Mouse (Mus musculus) neural tube, embryonic 13.5 days (tissue): ENCODE measurements around the gene Vps26c. TPM values are rescaled to one million over a fixed set of nuclear protein-coding genes. Genes with fewer than 3 reads are reported as not detected.

Source experiments
- ATAC-seq: fragments of 200-750 bp; cut with Nextera tagmentation; 2 replicates; pipeline ENCODE4 v1.8.0; 2017; ENCODE audit warnings: low read depth, mild to moderate bottlenecking, moderate TSS enrichment, moderate library complexity
- H3K27ac ChIP-seq: fragments of 300-500 bp; sonication (generic); replicated peaks from 2 replicates; pipeline ENCODE4 v1.5.1; 2015; ENCODE audit warnings: moderate library complexity, mild to moderate bottlenecking, inconsistent platforms
- H3K27me3 ChIP-seq: fragments of 300-500 bp; sonication (generic); 2 replicates; pipeline ENCODE4 v1.6.1; 2015; ENCODE audit warnings: mild to moderate bottlenecking, inconsistent platforms
- H3K36me3 ChIP-seq: fragments of 300-500 bp; sonication (generic); 2 replicates; pipeline ENCODE4 v1.6.1; 2015; ENCODE audit warnings: mild to moderate bottlenecking, inconsistent platforms
- H3K4me1 ChIP-seq: fragments of 300-500 bp; sonication (generic); replicated peaks from 2 replicates; pipeline ENCODE4 v1.6.1; 2015; ENCODE audit warnings: inconsistent platforms
- H3K4me2 ChIP-seq: fragments of 300-500 bp; sonication (generic); 2 replicates; pipeline ENCODE4 v1.6.1; 2015; ENCODE audit warnings: inconsistent platforms, mild to moderate bottlenecking, moderate library complexity
- H3K4me3 ChIP-seq: fragments of 300-500 bp; sonication (generic); 2 replicates; pipeline ENCODE4 v1.5.1; 2015; ENCODE audit warnings: mild to moderate bottlenecking, inconsistent platforms
- H3K9ac ChIP-seq: fragments of 300-500 bp; sonication (generic); 2 replicates; pipeline ENCODE4 v1.6.1; 2015; ENCODE audit warnings: moderate library complexity, mild to moderate bottlenecking, inconsistent platforms
- H3K9me3 ChIP-seq: fragments of 300-500 bp; sonication (generic); 2 replicates; pipeline ENCODE4 v1.6.1; 2016; ENCODE audit warnings: inconsistent platforms
- WGBS: fragments of 180-500 bp; shearing (Covaris S2); methylation state at CpG from one replicate; pipeline ENCODE4 v1.1.7; 2015; 5-methylcytosine and 5-hydroxymethylcytosine counted together
- polyA plus RNA-seq: library from polyadenylated mRNA; unstranded; fragments of >200 nt; fragmentation: Nextera tagmentation; extraction: Ambion mirVana; gene quantifications from 2 replicates; pipeline ENCODE4 v1.2.1, GENCODE M21; 2015

Vps26c gene
- polyA plus RNA-seq, 1 experiment from 2014 or later: 74.6 TPM

DNA sequence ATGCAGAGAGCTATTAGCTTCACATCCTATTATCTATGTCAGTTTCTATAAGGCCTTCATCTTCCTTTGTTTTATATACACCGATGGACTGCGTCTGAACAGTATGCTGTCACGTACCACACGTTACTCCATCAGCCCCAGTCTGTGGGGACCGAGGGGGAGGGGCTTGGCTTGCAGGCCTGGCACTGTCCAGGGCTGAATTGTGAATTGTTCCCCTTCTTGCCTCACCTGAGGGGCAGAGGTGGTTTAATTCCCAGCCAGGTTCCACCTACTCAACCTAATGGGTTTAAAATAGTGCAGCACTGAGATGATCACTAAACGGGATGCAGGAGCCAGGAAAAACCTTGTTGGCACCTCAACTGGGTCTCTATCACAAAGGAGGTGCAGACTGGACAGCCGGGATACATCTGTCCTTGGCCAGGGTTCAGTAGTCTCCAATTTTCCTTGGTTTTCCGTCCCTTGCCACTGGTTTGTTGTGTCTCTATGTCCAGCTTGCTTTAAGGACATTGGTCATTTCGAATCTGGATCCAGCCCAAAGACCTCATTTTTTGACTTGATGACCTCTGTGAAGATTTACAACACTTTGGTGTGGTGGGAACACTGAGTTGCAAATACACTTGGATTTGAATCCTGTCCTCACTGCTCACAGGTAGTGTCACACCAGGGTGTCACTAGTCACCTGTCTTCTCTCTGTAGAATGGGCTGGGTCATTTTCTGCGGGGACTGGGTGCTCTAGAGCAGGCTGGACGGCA lies 40.4 kb upstream of the Vps26c start:
- no peak overlapping the region for H3K4me2 ChIP-seq
- H3K4me3 ChIP-seq: no peak overlapping the region
- H3K9ac ChIP-seq: no peak overlapping the region
- no peak for ATAC-seq
- WGBS: 88% methylated on average over 11 of the region's 11 CpGs
- H3K4me1 ChIP-seq: peaks cover 15% of the 10 kb centered on the region
- H3K9me3 ChIP-seq: no peaks in the 10 kb centered on the region
- no peaks in the 10 kb centered on the region for H3K27me3 ChIP-seq
- H3K36me3 ChIP-seq: no peaks in the 10 kb centered on the region
- no peak overlapping the region for H3K27ac ChIP-seq

DNA sequence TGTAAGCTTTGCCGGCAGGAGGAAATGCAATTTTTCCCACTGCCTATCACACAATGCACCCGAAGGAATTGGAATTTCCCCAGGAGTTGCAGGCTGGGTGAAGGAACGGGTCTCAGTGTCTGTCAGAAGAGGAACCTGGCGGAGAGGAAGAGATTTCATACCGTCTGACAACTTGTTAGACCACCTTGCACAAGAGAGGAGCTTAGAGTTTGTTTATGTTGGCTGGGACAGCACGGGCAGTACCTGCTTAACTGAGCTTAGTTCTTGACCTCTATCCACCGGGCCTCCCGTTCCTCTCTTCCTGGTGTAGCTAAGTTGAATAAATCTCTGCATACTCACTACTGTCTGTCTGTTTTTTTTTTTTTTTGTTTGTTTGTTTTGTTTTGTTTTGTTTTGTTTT lies 39.5 kb upstream of the Vps26c start:
- 73% methylated on average over 8 of the region's 8 CpGs for WGBS
- Histone ChIP-seq H3K9ac (no peak overlapping the region), H3K27me3 (no peaks in the 10 kb centered on the region), H3K36me3 (no peaks in the 10 kb centered on the region), H3K4me2 (no peak overlapping the region), H3K27ac (no peak overlapping the region), H3K4me3 (no peak overlapping the region), H3K4me1 (peaks cover 7% of the 10 kb centered on the region), H3K9me3 (no peaks in the 10 kb centered on the region)
- ATAC-seq: no peak

DNA sequence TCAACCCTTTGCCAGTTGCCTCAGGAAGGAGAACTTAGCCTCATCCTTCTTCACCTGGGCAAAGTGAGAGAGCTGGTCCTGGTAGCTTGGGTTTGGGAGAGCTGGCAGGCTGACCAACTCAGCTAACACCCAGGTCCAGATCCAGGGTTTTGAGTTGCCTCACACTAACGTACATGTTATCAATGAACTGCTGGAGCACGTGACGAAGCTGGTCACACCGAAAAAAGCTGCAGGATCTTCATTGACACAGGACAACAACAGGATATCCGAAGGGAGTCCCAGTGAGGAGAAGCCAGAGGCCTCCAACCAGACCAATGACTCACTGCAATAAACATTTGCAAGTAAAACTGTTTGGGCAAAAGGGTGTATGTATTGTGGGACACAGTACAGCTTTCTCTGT lies 34.0 kb upstream of the Vps26c start:
- Histone ChIP-seq H3K4me3 (no peak overlapping the region), H3K27me3 (no peaks in the 10 kb centered on the region), H3K27ac (no peak overlapping the region), H3K36me3 (no peaks in the 10 kb centered on the region), H3K9ac (no peak overlapping the region), H3K4me1 (no peaks in the 10 kb centered on the region), H3K4me2 (no peak overlapping the region), H3K9me3 (no peaks in the 10 kb centered on the region)
- no peak for ATAC-seq
- 87% methylated on average over 5 of the region's 5 CpGs for WGBS

DNA sequence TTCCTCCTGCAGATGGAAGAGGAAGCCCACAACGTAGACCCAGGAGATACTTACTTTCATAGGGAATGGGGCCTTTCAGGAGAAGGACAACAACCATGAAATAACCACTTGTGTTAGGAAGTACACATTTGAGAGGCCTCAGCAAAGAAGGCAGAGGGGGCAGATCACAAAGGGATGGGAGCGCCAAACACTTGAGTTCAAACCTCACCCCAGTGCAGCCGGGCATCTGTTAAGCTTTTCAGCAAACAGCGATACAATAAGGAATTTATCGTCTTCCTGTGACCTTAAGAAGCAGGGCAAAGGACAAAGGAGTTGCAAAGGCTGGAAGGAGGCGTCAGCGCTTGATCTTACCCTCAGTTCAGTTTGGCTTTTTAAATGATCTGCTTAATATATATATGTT lies 33.2 kb upstream of the Vps26c start:
- no peak overlapping the region for H3K4me2 ChIP-seq
- H3K27ac ChIP-seq: no peak overlapping the region
- H3K9ac ChIP-seq: no peak overlapping the region
- no peaks in the 10 kb centered on the region for H3K27me3 ChIP-seq
- WGBS: 67% methylated on average over 7 of the region's 7 CpGs
- no peaks in the 10 kb centered on the region for H3K9me3 ChIP-seq
- H3K4me3 ChIP-seq: no peak overlapping the region
- ATAC-seq: no peak
- H3K4me1 ChIP-seq: no peaks in the 10 kb centered on the region
- H3K36me3 ChIP-seq: no peaks in the 10 kb centered on the region

DNA sequence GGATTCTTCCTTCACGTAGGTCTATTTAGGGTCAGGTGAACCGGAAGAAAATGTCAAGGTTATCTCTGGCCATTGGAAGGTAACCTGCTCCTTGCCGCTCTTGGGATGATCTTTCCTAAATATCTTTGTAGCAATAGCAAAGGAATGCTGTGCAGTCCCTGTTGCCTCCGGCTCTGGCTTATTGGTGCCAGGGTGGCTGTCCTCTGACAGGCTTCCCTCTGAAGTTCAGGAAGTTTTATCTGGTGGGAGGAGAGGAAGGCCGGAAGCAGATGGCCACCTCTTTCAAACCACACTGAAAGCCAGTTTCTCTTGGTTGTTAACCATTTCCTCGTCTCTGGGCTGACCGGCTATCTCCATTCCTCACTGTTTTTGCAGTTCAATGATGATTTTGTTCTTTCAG lies 32.7 kb upstream of the Vps26c start:
- Histone ChIP-seq H3K4me1 (no peaks in the 10 kb centered on the region), H3K4me3 (no peak overlapping the region), H3K27me3 (no peaks in the 10 kb centered on the region), H3K9me3 (no peaks in the 10 kb centered on the region), H3K36me3 (no peaks in the 10 kb centered on the region), H3K27ac (no peak overlapping the region), H3K9ac (no peak overlapping the region), H3K4me2 (no peak overlapping the region)
- 64% methylated on average over 7 of the region's 7 CpGs for whole genome bisulfite sequencing
- ATAC-seq: no peak

DNA sequence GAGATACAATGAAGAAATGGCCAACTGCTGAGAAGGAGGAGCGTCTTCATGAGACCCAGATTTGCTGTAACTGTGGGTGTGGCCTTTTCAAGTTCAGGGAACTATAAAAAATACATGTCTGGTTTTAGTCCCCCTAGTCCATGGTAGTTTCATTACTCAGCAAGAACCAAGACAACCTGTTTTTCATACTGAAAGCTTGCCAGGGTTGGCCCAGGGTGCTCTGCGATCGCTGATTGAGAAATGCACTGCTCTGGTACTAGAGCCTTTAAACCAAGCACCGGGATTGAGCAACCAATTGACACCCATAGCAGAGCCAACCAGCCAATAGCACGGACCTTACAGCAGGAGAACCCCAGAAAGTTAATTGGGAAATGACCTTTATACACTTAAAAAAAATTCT lies 29.6 kb upstream of the Vps26c start:
- H3K4me1 ChIP-seq: no peaks in the 10 kb centered on the region
- H3K36me3 ChIP-seq: no peaks in the 10 kb centered on the region
- ATAC-seq: no peak
- no peaks in the 10 kb centered on the region for H3K27me3 ChIP-seq
- H3K9me3 ChIP-seq: no peaks in the 10 kb centered on the region
- H3K9ac ChIP-seq: no peak overlapping the region
- 81% methylated on average over 5 of the region's 5 CpGs for WGBS
- no peak overlapping the region for H3K4me2 ChIP-seq
- H3K4me3 ChIP-seq: no peak overlapping the region
- no peak overlapping the region for H3K27ac ChIP-seq

DNA sequence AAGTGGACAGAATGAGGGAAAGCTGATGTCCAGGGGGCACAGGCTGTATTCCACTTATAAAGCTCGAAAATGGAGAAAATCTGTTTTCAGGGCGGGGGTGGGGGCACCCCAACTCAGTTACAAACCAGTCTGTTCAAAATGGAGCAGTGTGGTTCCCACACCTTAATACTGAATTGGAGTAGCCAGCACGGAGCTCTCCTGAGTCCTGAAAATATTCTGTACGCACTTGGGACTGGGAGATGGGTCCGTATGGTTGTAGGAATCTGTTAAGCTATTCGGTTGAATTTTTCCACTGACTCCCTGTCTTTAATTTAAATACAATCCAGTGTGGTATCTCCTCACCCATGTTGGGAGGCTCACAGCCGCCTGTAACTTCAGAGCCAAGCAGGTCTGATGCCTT lies 28.7 kb upstream of the Vps26c start:
- Histone ChIP-seq H3K4me2 (no peak overlapping the region), H3K4me3 (no peak overlapping the region), H3K9me3 (no peaks in the 10 kb centered on the region), H3K9ac (no peak overlapping the region), H3K36me3 (no peaks in the 10 kb centered on the region), H3K27me3 (no peaks in the 10 kb centered on the region), H3K4me1 (no peaks in the 10 kb centered on the region), H3K27ac (no peak overlapping the region)
- ATAC-seq: no peak
- 85% methylated on average over 7 of the region's 7 CpGs for WGBS

DNA sequence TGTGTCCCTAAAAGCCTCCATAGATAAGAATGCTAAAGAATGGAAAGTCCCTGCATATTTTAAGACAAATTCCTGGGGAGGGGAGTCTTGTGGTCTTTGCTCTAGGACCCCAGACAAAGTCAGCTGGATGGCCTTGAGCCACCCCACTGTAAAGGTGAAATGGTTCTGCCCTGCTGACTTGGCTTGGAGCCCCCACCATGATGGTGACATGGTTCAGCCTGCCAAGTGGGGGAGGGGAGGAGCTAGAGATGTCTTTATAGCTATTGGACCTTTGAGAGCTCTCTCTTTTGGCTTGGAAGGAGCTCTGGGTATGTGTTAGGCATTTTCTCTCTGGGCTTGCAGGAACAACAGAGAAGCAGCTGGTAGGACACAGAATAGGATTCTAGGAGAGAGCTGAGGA lies 25.3 kb upstream of the Vps26c start:
- Histone ChIP-seq H3K4me3 (no peak overlapping the region), H3K9me3 (no peaks in the 10 kb centered on the region), H3K4me2 (no peak overlapping the region), H3K27ac (no peak overlapping the region), H3K9ac (no peak overlapping the region), H3K36me3 (no peaks in the 10 kb centered on the region), H3K4me1 (no peaks in the 10 kb centered on the region), H3K27me3 (no peaks in the 10 kb centered on the region)
- no peak for ATAC-seq

DNA sequence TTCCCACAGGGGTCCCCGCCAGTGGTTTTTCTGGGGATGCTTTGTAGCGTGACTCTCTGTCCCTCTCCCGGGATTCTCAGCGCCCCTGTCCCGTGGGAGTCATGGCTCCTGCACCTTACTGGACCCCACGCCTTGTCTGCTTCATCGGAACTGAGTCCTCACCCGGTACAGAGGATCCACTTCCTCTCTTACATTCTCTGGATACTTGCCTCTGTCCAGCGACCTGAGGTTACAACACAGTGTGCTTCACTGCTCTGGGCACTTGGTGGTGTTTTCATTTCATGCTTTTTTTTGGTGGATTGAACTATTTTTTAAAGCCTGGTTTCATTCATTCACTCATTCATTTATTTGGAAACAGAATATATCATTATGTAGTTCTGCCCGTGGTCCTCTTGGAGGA lies 23.2 kb upstream of the Vps26c start:
- Histone ChIP-seq H3K9me3 (no peaks in the 10 kb centered on the region), H3K36me3 (no peaks in the 10 kb centered on the region), H3K4me1 (no peaks in the 10 kb centered on the region), H3K4me2 (no peak overlapping the region), H3K27ac (no peak overlapping the region), H3K27me3 (no peaks in the 10 kb centered on the region), H3K9ac (no peak overlapping the region), H3K4me3 (no peak overlapping the region)
- ATAC-seq: no peak
- WGBS: 80% methylated on average over 10 of the region's 10 CpGs

DNA sequence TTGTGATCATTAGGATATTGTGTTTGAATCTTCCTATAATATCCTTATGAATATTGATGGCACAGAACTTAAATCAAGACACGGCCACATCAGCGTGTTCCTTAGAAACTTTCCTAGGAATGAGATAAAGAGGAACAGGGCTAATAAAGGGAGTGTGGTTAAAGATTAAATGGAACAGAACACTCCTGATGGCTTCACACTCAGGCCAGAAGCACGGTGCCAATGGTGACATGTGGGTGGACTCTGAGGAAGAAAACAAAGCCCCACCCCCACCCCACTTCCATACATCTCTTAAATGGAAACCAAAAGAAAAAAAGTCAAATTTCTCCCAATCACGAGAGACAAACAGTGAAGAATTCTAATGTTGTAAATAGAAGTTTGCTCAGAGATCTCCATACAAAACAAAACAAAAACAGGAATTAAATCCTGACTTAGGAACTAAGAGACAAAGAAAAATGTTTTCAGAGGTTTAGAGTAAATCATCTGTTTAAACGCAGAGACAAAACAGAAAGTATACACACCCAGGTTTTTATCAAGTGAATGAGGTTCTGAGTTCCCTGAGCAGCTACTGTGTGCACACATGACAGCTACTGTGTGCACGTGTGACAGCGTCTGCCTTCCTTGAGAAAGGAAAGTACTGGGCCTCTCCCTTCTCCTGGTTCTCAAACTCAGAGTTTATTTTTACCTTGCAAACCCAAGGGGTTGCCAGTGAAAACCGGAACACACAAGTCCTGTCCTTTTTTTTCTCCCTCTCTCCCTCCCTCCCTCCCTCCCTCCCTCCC lies 19.3 kb upstream of the Vps26c start:
- no peaks in the 10 kb centered on the region for H3K36me3 ChIP-seq
- WGBS: 54% methylated on average over 8 of the region's 8 CpGs
- H3K4me1 ChIP-seq: no peaks in the 10 kb centered on the region

DNA sequence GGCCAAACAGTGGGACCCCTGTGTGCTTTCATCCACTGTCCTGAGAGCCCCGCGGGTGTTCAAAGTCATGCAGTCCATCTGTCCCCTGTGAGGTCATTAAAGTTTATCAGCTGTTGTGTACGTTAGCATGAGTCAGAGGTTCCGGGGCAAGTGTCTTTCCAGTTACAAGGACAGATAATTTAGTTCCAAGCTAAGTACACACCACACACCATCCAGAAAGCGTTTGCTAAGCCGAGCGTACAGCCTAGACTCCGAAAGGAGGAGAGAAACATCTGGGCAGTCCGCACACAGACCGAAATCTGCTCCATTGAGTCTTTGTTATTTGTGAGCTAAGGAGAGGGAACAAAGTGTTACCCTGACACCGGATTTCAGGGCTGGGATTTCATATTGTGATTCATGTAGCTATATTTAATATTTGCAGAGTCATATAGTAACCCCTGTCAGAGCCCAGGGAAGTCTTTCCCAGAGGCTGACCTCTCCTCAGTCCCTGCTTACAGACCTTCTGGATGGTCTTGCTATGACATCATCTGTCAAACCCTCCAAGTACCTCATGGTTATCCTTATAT lies 18.0 kb upstream of the Vps26c start:
- H3K9ac ChIP-seq: no peak overlapping the region
- H3K27me3 ChIP-seq: no peaks in the 10 kb centered on the region
- H3K4me3 ChIP-seq: no peak overlapping the region
- 47% methylated on average over 11 of the region's 11 CpGs for WGBS
- ATAC-seq: no peak
- no peaks in the 10 kb centered on the region for H3K4me1 ChIP-seq
- no peaks in the 10 kb centered on the region for H3K36me3 ChIP-seq
- H3K4me2 ChIP-seq: no peak overlapping the region
- H3K27ac ChIP-seq: no peak overlapping the region
- no peaks in the 10 kb centered on the region for H3K9me3 ChIP-seq

More for the DNA sequence above, 19.3 kb upstream of the Vps26c start:
- ATAC-seq: no peak
- no peaks in the 10 kb centered on the region for H3K27me3 ChIP-seq
- no peak overlapping the region for H3K4me2 ChIP-seq
- H3K9me3 ChIP-seq: no peaks in the 10 kb centered on the region
- no peak overlapping the region for H3K4me3 ChIP-seq
- H3K27ac ChIP-seq: no peak overlapping the region
- no peak overlapping the region for H3K9ac ChIP-seq

DNA sequence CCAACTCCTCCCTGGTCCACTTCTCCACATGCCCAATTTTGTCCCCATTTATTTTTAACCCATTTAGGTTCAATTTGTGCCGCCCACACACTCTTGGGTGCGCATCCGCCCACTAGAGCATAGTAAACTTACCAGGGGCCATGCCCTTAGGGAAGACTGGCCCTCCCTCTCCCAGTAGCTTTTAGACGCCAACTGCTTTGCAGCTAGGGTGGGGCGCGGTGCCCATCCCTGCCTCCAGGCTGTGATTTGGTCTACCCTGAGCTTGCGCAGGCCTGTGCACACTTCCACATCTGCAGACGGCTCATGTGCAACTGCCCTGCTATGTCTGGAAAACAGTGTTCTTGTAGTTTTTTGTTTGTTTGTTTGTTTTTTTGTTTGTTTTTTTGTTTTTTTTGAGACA lies 16.3 kb upstream of the Vps26c start:
- ATAC-seq: no peak
- H3K4me1 ChIP-seq: no peaks in the 10 kb centered on the region
- no peaks in the 10 kb centered on the region for H3K9me3 ChIP-seq
- 89% methylated on average over 8 of the region's 8 CpGs for WGBS
- no peak overlapping the region for H3K4me2 ChIP-seq
- H3K4me3 ChIP-seq: no peak overlapping the region
- no peak overlapping the region for H3K27ac ChIP-seq
- H3K36me3 ChIP-seq: no peaks in the 10 kb centered on the region
- H3K9ac ChIP-seq: no peak overlapping the region
- H3K27me3 ChIP-seq: no peaks in the 10 kb centered on the region
